Mouse (Mus musculus) liver, embryonic 16.5 days (tissue): Measurements from ENCODE around the gene D6Ertd527e. TPM values are rescaled to one million over a fixed set of nuclear protein-coding genes. Genes with fewer than 3 reads are reported as not detected.

Experiments used
- ATAC-seq: fragments of 200-750 bp; cut with Nextera tagmentation; 2 replicates; pipeline ENCODE4 v1.8.0; 2017; ENCODE audit warnings: low read depth, mild to moderate bottlenecking, moderate number of reproducible peaks, moderate library complexity
- H3K27ac ChIP-seq: fragments of 300-500 bp; sonication (generic); 2 replicates; pipeline ENCODE4 v1.5.1; 2014; ENCODE audit warnings: mild to moderate bottlenecking, low read length
- H3K27me3 ChIP-seq: fragments of 300-500 bp; sonication (generic); 2 replicates; pipeline ENCODE4 v1.6.1; 2014; ENCODE audit warnings: low read depth, low read length, mixed read lengths; ENCODE audit not compliant: control insufficient read depth, insufficient read depth
- H3K36me3 ChIP-seq: fragments of 300-500 bp; sonication (generic); 2 replicates; pipeline ENCODE4 v1.6.1; 2014; ENCODE audit warnings: mild to moderate bottlenecking; ENCODE audit not compliant: control insufficient read depth, insufficient read depth
- H3K4me1 ChIP-seq: fragments of 300-500 bp; sonication (generic); 2 replicates; pipeline ENCODE4 v1.6.1; 2014; ENCODE audit warnings: low read depth, low read length, mixed read lengths; ENCODE audit not compliant: control insufficient read depth
- H3K4me2 ChIP-seq: fragments of 300-500 bp; sonication (generic); 2 replicates; pipeline ENCODE4 v1.6.1; 2014; ENCODE audit warnings: low read depth, low read length, mixed read lengths
- H3K4me3 ChIP-seq: fragments of 300-500 bp; sonication (generic); 2 replicates; pipeline ENCODE4 v1.5.1; 2014; ENCODE audit warnings: low read depth, mild to moderate bottlenecking, low read length
- H3K9ac ChIP-seq: fragments of 300-500 bp; sonication (generic); 2 replicates; pipeline ENCODE4 v1.6.1; 2014; ENCODE audit warnings: low read depth, low read length
- H3K9me3 ChIP-seq: fragments of 300-500 bp; sonication (generic); replicated peaks from 2 replicates; pipeline ENCODE4 v1.6.1; 2016; ENCODE audit warnings: low read length; ENCODE audit not compliant: control insufficient read depth
- WGBS: fragments of 180-500 bp; shearing (Covaris S2); extraction: QIAGEN DNeasy Blood & Tissue Kit; methylation state at CpG from one replicate; pipeline ENCODE4 v1.1.7; 2014; ENCODE audit not compliant: insufficient replicate concordance; 5-methylcytosine and 5-hydroxymethylcytosine counted together
- polyA plus RNA-seq: library from polyadenylated mRNA; unstranded; fragments of >200 nt; fragmentation: Nextera tagmentation; extraction: Ambion mirVana; gene quantifications from 2 replicates; pipeline ENCODE4 v1.2.1, GENCODE M21; 2015

Gene D6Ertd527e
- polyA plus RNA-seq, 1 experiment from 2014 or later, result not detected

DNA sequence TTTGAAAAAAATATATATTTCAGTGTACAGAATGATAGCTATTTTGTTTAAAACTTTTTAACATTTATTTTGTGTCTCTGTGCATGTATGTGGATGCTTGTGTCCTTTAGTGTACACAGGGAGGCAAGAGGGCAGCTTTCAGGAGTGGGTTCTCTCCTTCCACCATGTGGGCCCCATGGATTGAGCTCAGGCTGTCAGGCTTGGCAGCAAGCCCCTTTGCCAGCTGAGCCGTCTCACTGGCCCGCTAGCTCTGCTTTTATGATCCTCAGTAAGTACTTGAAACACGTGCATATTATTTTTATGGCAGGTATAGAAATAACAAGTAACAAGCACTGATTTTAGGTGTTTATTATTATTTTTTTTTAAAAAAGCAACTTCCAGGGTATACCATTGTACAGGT is 29.0 kb downstream of the D6Ertd527e start:
- H3K4me3 ChIP-seq, result no peak overlapping the region
- WGBS, result 77% methylated on average over 3 of the region's 3 CpGs
- H3K9ac ChIP-seq, result no peak overlapping the region

DNA sequence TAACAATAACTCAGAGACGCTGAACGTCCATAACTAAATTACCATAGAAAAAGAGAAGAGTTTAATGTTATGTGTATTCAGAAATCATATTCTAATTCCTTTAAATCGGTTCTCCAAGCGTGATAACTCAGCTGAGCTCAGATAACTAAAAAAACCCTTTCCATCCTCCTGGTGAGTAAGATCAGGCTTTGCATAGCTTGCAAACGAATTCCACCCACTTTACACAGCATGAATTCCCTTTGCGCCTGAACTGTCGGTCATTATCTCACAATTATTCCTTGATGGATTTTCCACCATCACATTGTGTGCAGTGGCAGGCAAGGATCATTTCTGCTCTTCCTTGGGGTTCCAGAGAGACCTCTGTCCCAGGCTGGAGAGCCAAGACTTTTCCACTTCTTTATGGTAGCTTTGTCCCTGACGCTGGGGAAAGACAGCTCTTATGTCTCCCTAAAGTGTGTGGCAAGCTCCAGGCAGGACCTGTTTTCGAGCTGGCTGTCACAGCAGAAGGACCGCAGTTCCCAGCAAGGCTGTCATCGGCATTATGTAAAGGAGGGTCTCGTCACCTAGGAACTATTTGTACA is 29.5 kb downstream of the D6Ertd527e start:
- peaks cover 14% of the 10 kb centered on the region for H3K4me1 ChIP-seq
- H3K9me3 ChIP-seq, result no peaks in the 10 kb centered on the region
- no peak for ATAC-seq
- no peak overlapping the region for H3K4me2 ChIP-seq
- H3K27me3 ChIP-seq, result no peaks in the 10 kb centered on the region
- H3K9ac ChIP-seq, result no peak overlapping the region
- H3K36me3 ChIP-seq, result no peaks in the 10 kb centered on the region
- H3K27ac ChIP-seq, result no peak overlapping the region
- WGBS, result 68% methylated on average over 12 of the region's 12 CpGs
- no peak overlapping the region for H3K4me3 ChIP-seq

More for the DNA sequence above, 29.0 kb downstream of the D6Ertd527e start:
- Histone ChIP-seq H3K27ac (no peak overlapping the region), H3K9me3 (no peaks in the 10 kb centered on the region), H3K27me3 (no peaks in the 10 kb centered on the region), H3K4me2 (no peak overlapping the region), H3K4me1 (peaks cover 8% of the 10 kb centered on the region), H3K36me3 (no peaks in the 10 kb centered on the region)
- no peak for ATAC-seq

DNA sequence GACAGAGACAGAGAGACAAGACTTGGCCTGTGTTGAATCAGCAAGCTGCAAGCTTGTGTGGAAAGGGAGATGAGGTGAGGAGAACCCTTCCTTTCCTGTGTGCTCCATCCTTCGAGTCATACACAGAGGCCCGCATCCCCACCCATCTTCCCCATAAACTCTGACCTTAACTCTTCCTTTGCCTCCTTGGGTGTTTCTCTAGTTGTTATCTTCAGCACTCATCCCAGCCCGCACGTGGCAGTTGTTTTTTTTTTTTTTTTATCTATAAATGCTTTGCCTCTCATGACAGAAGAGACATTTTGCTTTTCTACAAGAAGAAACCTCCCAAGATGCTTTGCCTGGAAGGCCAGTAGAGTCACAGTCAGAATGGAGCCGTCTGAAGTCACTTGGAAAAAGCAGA is 33.9 kb downstream of the D6Ertd527e start:
- Histone ChIP-seq H3K9ac (no peak overlapping the region), H3K9me3 (no peaks in the 10 kb centered on the region), H3K27me3 (no peaks in the 10 kb centered on the region), H3K4me2 (no peak overlapping the region), H3K27ac (peak overlapping the region; percentile 46), H3K4me1 (peaks cover 26% of the 10 kb centered on the region), H3K4me3 (no peak overlapping the region), H3K36me3 (no peaks in the 10 kb centered on the region)
- ATAC-seq, result peak; percentile 68
- 36% methylated on average over 5 of the region's 5 CpGs for WGBS

DNA sequence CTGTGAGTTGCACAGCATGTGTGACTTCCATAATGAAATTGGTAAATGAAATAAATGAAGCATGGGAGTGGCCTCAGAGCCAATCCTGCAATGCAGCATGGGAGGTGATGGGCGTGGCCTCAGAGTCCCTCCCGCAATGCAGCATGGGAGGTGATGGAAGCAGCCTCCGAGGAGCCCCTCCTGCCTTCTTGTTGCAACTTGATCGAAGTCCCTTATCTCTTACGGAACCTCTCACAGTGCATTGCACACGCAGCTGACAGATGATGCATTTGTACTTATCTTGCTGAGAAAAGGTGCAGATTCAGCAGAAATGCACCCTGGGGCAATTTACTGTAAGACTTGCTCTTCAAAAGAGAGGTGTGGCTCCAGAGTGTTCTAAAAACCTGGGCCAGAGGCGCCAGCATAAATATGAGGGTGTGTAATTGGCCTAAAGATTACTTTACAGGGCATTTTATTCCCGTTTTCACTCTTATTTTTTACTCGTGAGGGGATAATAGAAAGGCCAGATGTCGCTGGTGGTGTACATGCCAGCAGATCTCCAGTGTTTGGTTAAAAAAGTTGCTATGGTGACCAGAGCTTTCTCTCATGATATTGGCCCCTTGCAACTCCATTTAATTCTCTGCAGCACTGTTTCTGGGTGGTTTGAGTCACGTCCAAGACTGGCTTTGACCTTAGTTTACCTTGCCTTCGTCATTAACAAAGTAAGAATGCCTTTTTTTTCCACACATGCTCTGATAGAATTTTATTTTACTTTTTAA is 35.4 kb downstream of the D6Ertd527e start:
- no peaks in the 10 kb centered on the region for H3K36me3 ChIP-seq
- H3K4me3 ChIP-seq, result no peak overlapping the region
- H3K27ac ChIP-seq, result peak overlapping the region; percentile 46; the same call in 1 of the 2 replicates
- peaks cover 26% of the 10 kb centered on the region for H3K4me1 ChIP-seq
- H3K9me3 ChIP-seq, result no peaks in the 10 kb centered on the region
- H3K9ac ChIP-seq, result no peak overlapping the region
- H3K27me3 ChIP-seq, result no peaks in the 10 kb centered on the region
- H3K4me2 ChIP-seq, result no peak overlapping the region; the same call in 1 of the 2 replicates
- 54% methylated on average over 12 of the region's 12 CpGs for WGBS
- peak; percentile 76 for ATAC-seq

DNA sequence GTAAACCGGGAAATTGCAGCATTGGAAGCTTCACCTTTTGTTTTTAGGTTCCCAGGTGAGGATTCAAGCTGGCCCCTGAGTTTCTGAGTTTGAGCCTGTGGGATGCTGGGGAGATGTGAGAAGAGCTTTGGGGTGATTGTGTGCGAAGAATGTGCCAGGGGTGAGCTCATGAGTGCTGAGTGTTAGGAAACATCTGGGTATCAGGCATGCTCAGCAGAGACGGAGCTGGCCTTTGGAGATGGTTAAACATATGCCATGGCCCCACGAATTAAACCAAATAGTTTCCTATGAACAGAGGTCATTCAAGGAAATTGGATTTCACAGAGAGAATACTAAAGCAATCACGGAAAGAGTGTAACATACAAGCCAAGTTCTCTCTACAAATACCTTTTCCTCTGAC is 37.7 kb downstream of the D6Ertd527e start:
- Histone ChIP-seq H3K36me3 (no peaks in the 10 kb centered on the region), H3K4me3 (no peak overlapping the region), H3K27me3 (no peaks in the 10 kb centered on the region), H3K27ac (no peak overlapping the region), H3K9ac (no peak overlapping the region), H3K9me3 (no peaks in the 10 kb centered on the region), H3K4me1 (peaks cover 26% of the 10 kb centered on the region), H3K4me2 (no peak overlapping the region)
- WGBS, result 71% methylated on average over 5 of the region's 5 CpGs
- no peak for ATAC-seq

DNA sequence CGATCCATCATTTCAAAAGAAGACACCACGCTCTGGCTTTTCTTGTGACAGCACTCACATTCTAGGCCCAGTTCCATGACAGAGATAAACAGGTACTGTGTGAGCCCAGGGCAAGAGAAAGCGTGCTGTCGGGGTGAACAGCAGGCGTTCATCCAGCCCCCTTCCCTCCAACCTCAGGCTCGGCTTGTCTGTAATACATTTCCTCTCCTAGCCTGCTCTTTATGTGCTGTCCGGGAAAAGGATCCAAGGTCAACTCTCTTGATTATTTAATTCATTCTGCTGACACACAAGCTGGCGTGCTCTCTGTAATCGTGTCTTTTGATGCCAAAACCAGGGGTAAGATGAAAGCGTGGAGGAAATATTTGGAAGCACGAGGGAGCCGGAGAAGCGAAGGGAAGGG is 39.0 kb downstream of the D6Ertd527e start:
- Histone ChIP-seq H3K4me3 (no peak overlapping the region), H3K36me3 (no peaks in the 10 kb centered on the region), H3K27me3 (no peaks in the 10 kb centered on the region), H3K4me1 (peaks cover 17% of the 10 kb centered on the region), H3K9ac (no peak overlapping the region), H3K4me2 (no peak overlapping the region), H3K27ac (no peak overlapping the region), H3K9me3 (no peaks in the 10 kb centered on the region)
- 72% methylated on average over 13 of the region's 13 CpGs for WGBS
- no peak for ATAC-seq

DNA sequence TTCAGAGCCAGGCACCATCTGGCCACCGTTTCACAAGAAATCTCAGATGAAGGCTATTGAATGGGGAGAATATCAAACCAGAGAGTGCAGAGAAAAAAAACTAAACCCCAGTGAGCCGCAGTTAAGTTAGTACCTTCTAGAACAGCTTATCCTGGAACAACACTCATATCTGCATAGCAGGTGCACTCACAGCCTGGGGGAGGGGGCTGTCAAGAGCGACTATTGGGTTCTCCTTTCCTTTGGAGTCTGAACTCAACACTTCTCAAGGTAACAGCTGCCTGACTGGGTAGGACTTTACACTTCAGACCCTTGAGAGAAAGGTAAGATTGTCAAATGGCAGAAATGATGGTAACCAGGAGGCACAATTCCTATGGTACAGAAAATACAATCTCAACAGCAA is 43.4 kb downstream of the D6Ertd527e start:
- no peaks in the 10 kb centered on the region for H3K9me3 ChIP-seq

DNA sequence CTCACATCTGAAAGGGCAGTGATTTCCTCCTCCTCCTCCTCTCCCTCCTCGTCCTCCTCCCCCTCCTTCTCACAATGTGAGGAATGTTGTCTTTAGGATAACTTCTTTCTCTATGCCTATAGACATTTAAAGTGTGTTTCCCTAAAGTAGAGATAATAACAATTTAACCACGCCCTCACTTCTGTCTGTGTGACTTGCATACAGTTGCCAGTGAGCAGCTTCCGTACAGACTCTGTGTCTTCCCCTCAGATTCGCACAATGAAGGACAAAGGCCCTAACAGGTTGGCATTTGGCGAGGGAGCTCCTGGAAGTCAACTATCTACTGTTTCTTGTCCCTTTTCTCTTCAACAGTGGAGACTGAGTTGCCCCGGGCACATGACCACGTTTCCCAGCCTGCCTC is 45.9 kb downstream of the D6Ertd527e start:
- ATAC-seq, result no peak
- Histone ChIP-seq H3K4me1 (peaks cover 13% of the 10 kb centered on the region), H3K27me3 (no peaks in the 10 kb centered on the region), H3K4me2 (no peak overlapping the region), H3K36me3 (no peaks in the 10 kb centered on the region), H3K4me3 (no peak overlapping the region), H3K9ac (no peak overlapping the region), H3K9me3 (no peaks in the 10 kb centered on the region), H3K27ac (no peak overlapping the region)
- WGBS, result 51% methylated on average over 7 of the region's 7 CpGs

More for the DNA sequence above, 43.4 kb downstream of the D6Ertd527e start:
- Histone ChIP-seq H3K4me1 (peaks cover 6% of the 10 kb centered on the region; the same call in 1 of the 2 replicates), H3K27me3 (no peaks in the 10 kb centered on the region), H3K27ac (no peak overlapping the region), H3K9ac (no peak overlapping the region), H3K36me3 (no peaks in the 10 kb centered on the region), H3K4me3 (no peak overlapping the region), H3K4me2 (no peak overlapping the region)
- 43% methylated on average over 3 of the region's 3 CpGs for WGBS
- no peak for ATAC-seq

DNA sequence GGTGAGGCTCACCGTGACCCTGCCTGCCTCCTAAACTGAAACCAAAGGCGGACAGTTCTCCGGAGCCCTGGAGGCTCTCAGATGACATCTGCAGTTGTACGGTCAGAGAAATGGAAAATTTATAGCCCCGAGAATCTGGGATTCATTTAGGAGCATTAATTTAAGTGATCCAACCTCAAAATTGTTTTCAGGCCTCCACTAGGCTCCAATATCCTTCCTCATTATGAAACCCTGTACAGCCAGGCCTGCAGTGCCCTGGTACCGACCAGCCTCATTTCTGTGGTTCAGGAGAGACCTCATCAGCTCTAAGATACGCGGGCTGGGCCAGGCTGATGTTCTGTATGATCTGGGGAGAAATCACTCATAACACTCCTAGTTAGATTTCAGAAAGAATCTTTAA is 46.9 kb downstream of the D6Ertd527e start:
- H3K9me3 ChIP-seq, result no peaks in the 10 kb centered on the region
- WGBS, result 85% methylated on average over 8 of the region's 8 CpGs
- peaks cover 13% of the 10 kb centered on the region for H3K4me1 ChIP-seq
- no peak overlapping the region for H3K4me3 ChIP-seq
- H3K4me2 ChIP-seq, result no peak overlapping the region
- no peak for ATAC-seq
- H3K9ac ChIP-seq, result no peak overlapping the region
- H3K27ac ChIP-seq, result no peak overlapping the region
- no peaks in the 10 kb centered on the region for H3K27me3 ChIP-seq
- H3K36me3 ChIP-seq, result no peaks in the 10 kb centered on the region
